Mouse (Mus musculus): ENCODE data around the gene Arhgap35.

The Arhgap35 gene

DNA sequence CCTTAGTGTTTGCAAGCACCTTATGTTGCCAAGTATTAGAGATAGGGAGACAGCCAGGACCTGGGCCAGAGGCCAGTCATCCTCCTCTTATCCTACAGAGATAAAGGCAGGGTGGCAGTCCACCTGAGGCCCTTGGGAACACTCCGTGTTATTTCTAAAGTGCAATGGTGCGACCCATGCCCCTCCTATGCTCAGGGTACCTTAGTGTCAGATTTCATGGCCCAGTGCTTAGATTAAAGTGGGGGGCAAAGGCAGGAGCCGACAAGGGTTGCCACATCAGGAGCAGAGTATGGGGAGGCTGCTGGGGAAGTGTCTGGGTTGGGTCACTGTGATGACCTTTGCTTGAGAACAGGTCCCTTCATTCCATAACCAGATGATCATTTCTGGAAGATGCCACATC, 118.5 kb downstream of the Arhgap35 start:
- TF ChIP-seq NANOG (IDR thresholded peaks at IDR 0.05; ENCODE audit: borderline replicate concordance, low read length) = no peak
- TF ChIP-seq CTCF (conservative IDR thresholded peaks at IDR 0.05; ENCODE audit: low read length) = no peak
- no peak for TF ChIP-seq POU5F1 (IDR thresholded peaks at IDR 0.05; ENCODE audit: borderline replicate concordance, low read length)
- Histone ChIP-seq H3K36me3 (ENCODE audit: insufficient read depth, low read length) (peaks cover 50% of the 10 kb centered on the region), H3K9me3 (ENCODE audit: low read length) (no peaks in the 10 kb centered on the region), H3K4me3 (replicated peaks; ENCODE audit: low read length) (no peak overlapping the region), H3K4me1 (replicated peaks; ENCODE audit: low read depth, low read length) (no peaks in the 10 kb centered on the region), H3K27me3 (ENCODE audit: insufficient read depth, low read length) (no peaks in the 10 kb centered on the region)

DNA sequence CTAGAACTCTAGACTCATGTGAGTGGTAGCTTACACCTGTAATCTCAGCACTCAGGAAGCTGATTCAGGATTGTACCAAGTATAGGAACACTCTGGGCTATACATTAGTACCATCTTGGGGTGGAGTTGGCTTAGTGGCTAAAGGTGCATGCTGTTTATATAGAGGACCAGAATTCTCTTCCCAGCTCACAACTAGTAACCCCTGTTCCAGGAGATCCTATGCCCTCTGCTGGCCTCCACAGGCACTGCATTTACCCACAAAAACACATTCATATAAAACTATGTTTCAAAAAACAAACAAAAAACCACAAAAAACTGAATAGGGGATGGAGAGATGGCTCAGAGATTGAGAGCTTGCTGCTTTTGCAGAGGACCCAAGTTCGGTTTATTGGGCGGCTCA, 121.4 kb downstream of the Arhgap35 start:
- Histone ChIP-seq H3K4me1 (replicated peaks; ENCODE audit: low read depth, low read length) (peaks cover 8% of the 10 kb centered on the region; the same call in 1 of the 2 replicates), H3K4me3 (replicated peaks; ENCODE audit: low read length) (no peak overlapping the region), H3K36me3 (ENCODE audit: insufficient read depth, low read length) (peaks cover 35% of the 10 kb centered on the region), H3K27me3 (ENCODE audit: insufficient read depth, low read length) (peaks cover 2% of the 10 kb centered on the region; the same call in 1 of the 2 replicates), H3K9me3 (ENCODE audit: low read length) (no peaks in the 10 kb centered on the region)
- TF ChIP-seq POU5F1 (IDR thresholded peaks at IDR 0.05; ENCODE audit: borderline replicate concordance, low read length) = no peak
- TF ChIP-seq CTCF (conservative IDR thresholded peaks at IDR 0.05; ENCODE audit: low read length) = peak; percentile 77

DNA sequence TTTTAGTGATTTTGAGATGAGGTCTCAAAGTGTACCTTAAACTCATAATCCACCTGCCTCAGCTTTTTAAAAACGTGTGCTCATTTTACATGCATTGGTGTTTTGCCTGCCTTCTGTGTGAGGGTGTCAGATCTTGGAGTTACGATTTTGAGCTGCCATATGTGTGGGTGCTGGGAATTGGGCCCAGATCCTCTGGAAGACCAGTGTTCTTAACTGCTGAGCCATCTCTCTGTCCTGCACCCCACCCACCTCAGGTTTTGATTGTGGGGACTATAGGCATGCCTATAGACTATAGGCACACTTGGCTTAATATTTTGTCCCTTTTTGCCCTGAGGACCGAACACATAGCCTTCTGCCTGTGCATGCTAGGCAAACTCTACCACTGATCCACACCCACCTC, 122.6 kb downstream of the Arhgap35 start:
- peaks cover 8% of the 10 kb centered on the region; the same call in 1 of the 2 replicates for H3K4me1 ChIP-seq (replicated peaks; ENCODE audit: low read depth, low read length)
- no peak for TF ChIP-seq POU5F1 (IDR thresholded peaks at IDR 0.05; ENCODE audit: borderline replicate concordance, low read length)
- no peak for TF ChIP-seq NANOG (IDR thresholded peaks at IDR 0.05; ENCODE audit: borderline replicate concordance, low read length)
- TF ChIP-seq CTCF (conservative IDR thresholded peaks at IDR 0.05; ENCODE audit: low read length) = no peak
- no peak overlapping the region for H3K4me3 ChIP-seq (replicated peaks; ENCODE audit: low read length)
- no peaks in the 10 kb centered on the region for H3K9me3 ChIP-seq (ENCODE audit: low read length)
- peaks cover 23% of the 10 kb centered on the region for H3K36me3 ChIP-seq (ENCODE audit: insufficient read depth, low read length)
- peaks cover 10% of the 10 kb centered on the region; the same call in 1 of the 2 replicates for H3K27me3 ChIP-seq (ENCODE audit: insufficient read depth, low read length)

DNA sequence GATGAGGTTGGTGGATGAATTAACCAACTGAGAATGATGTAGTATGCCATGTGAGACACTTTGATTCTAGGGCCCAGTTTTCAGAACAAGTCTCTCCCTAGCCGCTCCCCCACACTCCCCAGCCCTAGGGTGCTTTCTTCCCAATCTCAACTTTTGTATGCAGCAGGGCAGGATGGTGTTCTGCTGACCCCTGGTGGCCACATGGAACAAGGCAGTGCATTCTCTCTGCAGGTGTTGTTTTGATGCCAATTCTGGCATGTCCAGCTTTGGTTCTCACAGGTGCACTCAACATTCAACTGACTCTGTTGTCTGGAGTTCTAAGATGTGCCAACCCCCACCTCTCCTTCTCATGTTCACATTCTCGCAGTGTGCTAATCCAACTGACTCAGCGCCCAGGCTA, 123.0 kb downstream of the Arhgap35 start:
- Histone ChIP-seq H3K4me1 (replicated peaks; ENCODE audit: low read depth, low read length) (peaks cover 8% of the 10 kb centered on the region; the same call in 1 of the 2 replicates), H3K4me3 (replicated peaks; ENCODE audit: low read length) (no peak overlapping the region), H3K9me3 (ENCODE audit: low read length) (no peaks in the 10 kb centered on the region), H3K27me3 (ENCODE audit: insufficient read depth, low read length) (peaks cover 10% of the 10 kb centered on the region; the same call in 1 of the 2 replicates), H3K36me3 (ENCODE audit: insufficient read depth, low read length) (peaks cover 19% of the 10 kb centered on the region)
- TF ChIP-seq POU5F1 (IDR thresholded peaks at IDR 0.05; ENCODE audit: borderline replicate concordance, low read length) (no peak), CTCF (conservative IDR thresholded peaks at IDR 0.05; ENCODE audit: low read length) (peak; percentile 90)

DNA sequence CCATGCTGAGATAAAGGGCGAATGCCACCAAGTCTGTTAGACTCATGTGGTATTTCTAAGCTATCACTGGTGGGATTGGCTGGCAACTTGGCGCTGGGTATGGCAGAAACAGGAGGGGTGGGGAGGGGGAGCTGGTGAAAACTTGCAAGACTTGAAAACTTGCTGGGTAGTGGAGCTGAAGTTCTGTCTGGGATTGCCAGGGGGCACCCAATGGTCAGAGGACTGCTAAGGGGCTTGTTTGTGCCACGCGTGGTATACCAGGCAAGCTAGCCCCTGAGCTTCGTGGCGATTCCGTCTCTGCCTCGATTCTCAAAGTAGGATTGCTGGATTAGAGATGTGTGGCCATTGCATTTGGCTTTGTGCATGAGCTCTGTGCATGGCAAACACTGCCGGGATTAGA, 124.8 kb downstream of the Arhgap35 start:
- Histone ChIP-seq H3K4me3 (replicated peaks; ENCODE audit: low read length) (peak overlapping the region; percentile 41; the same call in 1 of the 2 replicates), H3K4me1 (replicated peaks; ENCODE audit: low read depth, low read length) (peaks cover 8% of the 10 kb centered on the region; the same call in 1 of the 2 replicates), H3K9me3 (ENCODE audit: low read length) (no peaks in the 10 kb centered on the region), H3K27me3 (ENCODE audit: insufficient read depth, low read length) (peaks cover 12% of the 10 kb centered on the region; the same call in 1 of the 2 replicates), H3K36me3 (ENCODE audit: insufficient read depth, low read length) (peaks cover under 1% of the 10 kb centered on the region; the same call in 1 of the 2 replicates)
- TF ChIP-seq CTCF (conservative IDR thresholded peaks at IDR 0.05; ENCODE audit: low read length) (peak; percentile 73), NANOG (IDR thresholded peaks at IDR 0.05; ENCODE audit: borderline replicate concordance, low read length) (no peak)

DNA sequence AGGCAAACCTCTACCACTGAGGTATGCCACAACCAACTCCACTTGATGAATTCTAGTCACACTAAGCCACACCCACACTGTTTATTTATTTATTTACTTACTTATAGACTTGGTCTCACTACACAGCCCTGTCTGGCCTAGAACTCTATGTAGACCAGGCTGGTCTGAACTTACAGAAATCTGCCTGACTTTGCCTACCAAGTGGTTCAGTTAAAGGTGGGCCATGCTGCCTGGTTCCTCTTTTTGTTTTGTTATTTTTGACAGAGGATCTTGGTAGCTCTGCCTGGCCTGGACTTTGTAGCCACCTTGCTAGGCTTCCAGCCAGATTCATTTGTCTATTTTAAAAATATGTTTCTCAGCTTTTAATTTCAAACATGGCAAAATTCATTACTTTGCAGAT, 126.0 kb downstream of the Arhgap35 start:
- Histone ChIP-seq H3K36me3 (ENCODE audit: insufficient read depth, low read length) (no peaks in the 10 kb centered on the region), H3K4me1 (replicated peaks; ENCODE audit: low read depth, low read length) (peaks cover 8% of the 10 kb centered on the region; the same call in 1 of the 2 replicates), H3K9me3 (ENCODE audit: low read length) (no peaks in the 10 kb centered on the region), H3K4me3 (replicated peaks; ENCODE audit: low read length) (no peak overlapping the region), H3K27me3 (ENCODE audit: insufficient read depth, low read length) (peaks cover 15% of the 10 kb centered on the region)
- TF ChIP-seq NANOG (IDR thresholded peaks at IDR 0.05; ENCODE audit: borderline replicate concordance, low read length) (no peak), CTCF (conservative IDR thresholded peaks at IDR 0.05; ENCODE audit: low read length) (no peak), POU5F1 (IDR thresholded peaks at IDR 0.05; ENCODE audit: borderline replicate concordance, low read length) (no peak)

DNA sequence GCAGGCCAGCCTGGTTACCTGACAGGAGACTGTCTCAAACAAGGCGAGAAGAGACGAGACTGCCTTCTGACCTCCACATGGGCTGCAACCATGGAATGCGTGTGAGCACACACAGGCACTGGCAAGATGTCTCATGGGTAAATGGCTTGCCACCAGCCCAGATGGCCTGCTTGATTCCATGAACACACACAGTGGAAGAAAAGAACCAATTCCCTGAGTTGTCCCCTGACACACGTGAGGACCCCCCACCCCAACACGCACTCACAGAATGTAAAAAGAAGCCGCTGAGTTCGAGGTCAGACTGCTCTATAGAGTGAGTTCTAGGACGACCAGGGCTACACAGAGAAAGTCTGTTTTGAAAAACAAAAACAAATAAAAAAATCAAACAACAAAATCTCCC, 137.2 kb downstream of the Arhgap35 start, which contains the start of gene Npas1:
Npas1 (minus strand) TSS at position 101 of the 400 bp plus-strand sequence.
- no peak for TF ChIP-seq NANOG (IDR thresholded peaks at IDR 0.05; ENCODE audit: borderline replicate concordance, low read length)
- TF ChIP-seq CTCF (conservative IDR thresholded peaks at IDR 0.05; ENCODE audit: low read length) = no peak
- TF ChIP-seq POU5F1 (IDR thresholded peaks at IDR 0.05; ENCODE audit: borderline replicate concordance, low read length) = no peak

DNA sequence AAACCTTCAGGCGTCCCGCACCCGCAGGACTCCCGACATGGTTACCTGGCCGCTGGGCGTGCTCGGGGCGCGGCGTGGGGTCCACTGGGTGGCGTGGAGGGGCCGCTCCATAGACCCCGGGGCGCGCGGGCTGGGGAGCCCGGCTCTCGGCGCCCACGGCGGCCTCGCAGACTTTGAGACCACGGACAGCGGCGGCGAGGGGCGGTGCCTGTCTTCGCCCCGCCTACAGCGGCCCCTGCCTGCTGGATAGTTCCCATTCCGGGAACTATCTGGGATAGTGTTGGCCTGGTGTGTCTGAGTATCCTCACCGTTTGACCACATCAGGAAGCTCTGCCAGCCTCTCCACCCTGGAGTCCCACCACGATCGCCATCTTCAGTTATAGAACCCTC, 138.2 kb downstream of the Arhgap35 start:
- Histone ChIP-seq H3K9me3 (ENCODE audit: low read length) (no peaks in the 10 kb centered on the region), H3K27me3 (ENCODE audit: insufficient read depth, low read length) (peaks cover 69% of the 10 kb centered on the region), H3K36me3 (ENCODE audit: insufficient read depth, low read length) (no peaks in the 10 kb centered on the region), H3K4me3 (replicated peaks; ENCODE audit: low read length) (peak overlapping the region; percentile 79), H3K4me1 (replicated peaks; ENCODE audit: low read depth, low read length) (peaks cover 51% of the 10 kb centered on the region)
- TF ChIP-seq CTCF (conservative IDR thresholded peaks at IDR 0.05; ENCODE audit: low read length) = no peak
- no peak for TF ChIP-seq POU5F1 (IDR thresholded peaks at IDR 0.05; ENCODE audit: borderline replicate concordance, low read length)
- TF ChIP-seq NANOG (IDR thresholded peaks at IDR 0.05; ENCODE audit: borderline replicate concordance, low read length) = no peak

More for the DNA sequence above, 137.2 kb downstream of the Arhgap35 start, which contains the start of gene Npas1:
- Histone ChIP-seq H3K27me3 (ENCODE audit: insufficient read depth, low read length) (peaks cover 63% of the 10 kb centered on the region), H3K36me3 (ENCODE audit: insufficient read depth, low read length) (no peaks in the 10 kb centered on the region), H3K9me3 (ENCODE audit: low read length) (no peaks in the 10 kb centered on the region), H3K4me1 (replicated peaks; ENCODE audit: low read depth, low read length) (peaks cover 44% of the 10 kb centered on the region), H3K4me3 (replicated peaks; ENCODE audit: low read length) (peak within 1 kb of the TSS; percentile 79)

Measured in E14TG2a.4 (cell line).